Mouse (Mus musculus) liver, embryonic 14.5 days (tissue): ENCODE measurements around the gene Gtf2f1.

ENCODE experiments used
- CTCF ChIP-seq: IDR thresholded peaks from 2 replicates; pipeline ENCODE4 v1.5.1; 2016; ENCODE audit warnings: antibody characterized with exemption, low read depth, control low read depth
- EP300 ChIP-seq: IDR thresholded peaks from 2 replicates; pipeline ENCODE4 v1.6.1; 2016; ENCODE audit warnings: antibody characterized with exemption, low read depth

- TF ChIP-seq CTCF (no peak), EP300 (no peak)
Measured at GRCm38 (mm10) chr17:57056246-57056645, 45.2 kb upstream of the Gtf2f1 start.
